Mouse (Mus musculus): ENCODE results near the gene Ccdc34. TPM values are rescaled to one million over a fixed set of nuclear protein-coding genes. Genes with fewer than 3 reads are reported as not detected.

Gene Ccdc34
- polyA plus RNA-seq, 2 experiments: 36.1 to 37.3 TPM

- TF ChIP-seq POLR2A (IDR thresholded peaks at IDR 0.05; ENCODE audit: borderline replicate concordance, extremely low read depth, insufficient read depth, insufficient read length): no peak
- Histone ChIP-seq H3K4me1 (ENCODE audit: control insufficient read depth, insufficient read depth, low read length) (peaks cover 10% of the 10 kb centered on the region; the same call in 1 of the 2 replicates), H3K36me3 (ENCODE audit: control insufficient read depth, insufficient read depth, low read length) (no peaks in the 10 kb centered on the region), H3K9me3 (ENCODE audit: control insufficient read depth, low read length) (no peaks in the 10 kb centered on the region), H3K4me2 (replicated peaks; ENCODE audit: low read depth, low read length, severe bottlenecking) (no peak overlapping the region), H3K27ac (replicated peaks; ENCODE audit: low read depth, low read length) (no peak overlapping the region), H3K27me3 (ENCODE audit: control insufficient read depth, insufficient read depth, low read length) (no peaks in the 10 kb centered on the region), H3K9ac (ENCODE audit: low read depth, low read length, severe bottlenecking) (no peak overlapping the region), H3K4me3 (replicated peaks; ENCODE audit: low read length) (no peak overlapping the region)
- no peak for DNase-seq (ENCODE audit: low spot score)
- no peak for ATAC-seq (ENCODE audit: low FRiP score, low read depth)
These were observed 150.7 kb downstream of the Ccdc34 start for GRCm38 (mm10) chr2:110168361-110168760.

- Histone ChIP-seq H3K36me3 (ENCODE audit: control insufficient read depth, insufficient read depth, low read length) (no peaks in the 10 kb centered on the region), H3K27ac (replicated peaks; ENCODE audit: low read depth, low read length) (no peak overlapping the region), H3K4me2 (replicated peaks; ENCODE audit: low read depth, low read length, severe bottlenecking) (no peak overlapping the region), H3K9ac (ENCODE audit: low read depth, low read length, severe bottlenecking) (no peak overlapping the region), H3K4me1 (ENCODE audit: control insufficient read depth, insufficient read depth, low read length) (peaks cover 35% of the 10 kb centered on the region), H3K4me3 (replicated peaks; ENCODE audit: low read length) (no peak overlapping the region), H3K27me3 (ENCODE audit: control insufficient read depth, insufficient read depth, low read length) (no peaks in the 10 kb centered on the region), H3K9me3 (ENCODE audit: control insufficient read depth, low read length) (no peaks in the 10 kb centered on the region)
- 80% methylated on average over 7 of the region's 7 CpGs for WGBS
- ATAC-seq (ENCODE audit: low FRiP score, low read depth) (no peak), DNase-seq (ENCODE audit: low spot score) (no peak)
- no peak for TF ChIP-seq POLR2A (IDR thresholded peaks at IDR 0.05; ENCODE audit: borderline replicate concordance, extremely low read depth, insufficient read depth, insufficient read length)
These were observed 154.8 kb downstream of the Ccdc34 start for GRCm38 (mm10) chr2:110172456-110172855.

GRCm38 (mm10) chr2:110173818-110174247 lies 156.2 kb downstream of the Ccdc34 start:
- H3K27ac ChIP-seq (replicated peaks; ENCODE audit: low read depth, low read length): 0 out of 2 replicates have a peak overlapping the region, but pooled peaks have one; percentile 38
- no peak overlapping the region for H3K9ac ChIP-seq (ENCODE audit: low read depth, low read length, severe bottlenecking)
- ATAC-seq (ENCODE audit: low FRiP score, low read depth) (peak; percentile 55; the same call in 1 of the 2 replicates), DNase-seq (ENCODE audit: low spot score) (peak; percentile 70)
- no peaks in the 10 kb centered on the region for H3K27me3 ChIP-seq (ENCODE audit: control insufficient read depth, insufficient read depth, low read length)
- H3K9me3 ChIP-seq (ENCODE audit: control insufficient read depth, low read length): no peaks in the 10 kb centered on the region
- H3K4me3 ChIP-seq (replicated peaks; ENCODE audit: low read length): no peak overlapping the region
- H3K4me2 ChIP-seq (replicated peaks; ENCODE audit: low read depth, low read length, severe bottlenecking): no peak overlapping the region
- peaks cover 43% of the 10 kb centered on the region for H3K4me1 ChIP-seq (ENCODE audit: control insufficient read depth, insufficient read depth, low read length)
- no peak for TF ChIP-seq POLR2A (IDR thresholded peaks at IDR 0.05; ENCODE audit: borderline replicate concordance, extremely low read depth, insufficient read depth, insufficient read length)
- no peaks in the 10 kb centered on the region for H3K36me3 ChIP-seq (ENCODE audit: control insufficient read depth, insufficient read depth, low read length)
- 38% methylated on average over 7 of the region's 7 CpGs for WGBS

GRCm38 (mm10) chr2:110176761-110177400 lies 159.3 kb downstream of the Ccdc34 start:
- peak overlapping the region; percentile 0; the same call in 1 of the 2 replicates for H3K9ac ChIP-seq (ENCODE audit: low read depth, low read length, severe bottlenecking)
- ATAC-seq (ENCODE audit: low FRiP score, low read depth) (no peak), DNase-seq (ENCODE audit: low spot score) (peak; percentile 54)
- H3K27me3 ChIP-seq (ENCODE audit: control insufficient read depth, insufficient read depth, low read length): no peaks in the 10 kb centered on the region
- no peaks in the 10 kb centered on the region for H3K36me3 ChIP-seq (ENCODE audit: control insufficient read depth, insufficient read depth, low read length)
- peaks cover 58% of the 10 kb centered on the region for H3K4me1 ChIP-seq (ENCODE audit: control insufficient read depth, insufficient read depth, low read length)
- TF ChIP-seq POLR2A (IDR thresholded peaks at IDR 0.05; ENCODE audit: borderline replicate concordance, extremely low read depth, insufficient read depth, insufficient read length): no peak
- WGBS: 23% methylated on average over 2 of the region's 2 CpGs
- H3K27ac ChIP-seq (replicated peaks; ENCODE audit: low read depth, low read length): peak overlapping the region; percentile 77
- H3K4me2 ChIP-seq (replicated peaks; ENCODE audit: low read depth, low read length, severe bottlenecking): no peak overlapping the region
- no peaks in the 10 kb centered on the region for H3K9me3 ChIP-seq (ENCODE audit: control insufficient read depth, low read length)
- H3K4me3 ChIP-seq (replicated peaks; ENCODE audit: low read length): no peak overlapping the region

GRCm38 (mm10) chr2:110177406-110177805 lies 159.8 kb downstream of the Ccdc34 start:
- H3K4me1 ChIP-seq (ENCODE audit: control insufficient read depth, insufficient read depth, low read length): peaks cover 61% of the 10 kb centered on the region
- H3K36me3 ChIP-seq (ENCODE audit: control insufficient read depth, insufficient read depth, low read length): no peaks in the 10 kb centered on the region
- H3K9me3 ChIP-seq (ENCODE audit: control insufficient read depth, low read length): no peaks in the 10 kb centered on the region
- no peak for DNase-seq (ENCODE audit: low spot score)
- no peak for ATAC-seq (ENCODE audit: low FRiP score, low read depth)
- no peaks in the 10 kb centered on the region for H3K27me3 ChIP-seq (ENCODE audit: control insufficient read depth, insufficient read depth, low read length)
- H3K9ac ChIP-seq (ENCODE audit: low read depth, low read length, severe bottlenecking): no peak overlapping the region
- 73% methylated on average over 2 of the region's 2 CpGs for WGBS
- H3K27ac ChIP-seq (replicated peaks; ENCODE audit: low read depth, low read length): peak overlapping the region; percentile 77
- no peak overlapping the region for H3K4me2 ChIP-seq (replicated peaks; ENCODE audit: low read depth, low read length, severe bottlenecking)
- no peak overlapping the region for H3K4me3 ChIP-seq (replicated peaks; ENCODE audit: low read length)
- TF ChIP-seq POLR2A (IDR thresholded peaks at IDR 0.05; ENCODE audit: borderline replicate concordance, extremely low read depth, insufficient read depth, insufficient read length): no peak
